Mouse (Mus musculus) bone marrow macrophage, adult 2 months (primary cell): ENCODE measurements around the gene Hamp2. TPM values are rescaled to one million over a fixed set of nuclear protein-coding genes. Genes with fewer than 3 reads are reported as not detected.

Experiments
- H3K27ac ChIP-seq: 2 replicates; pipeline ENCODE4 v1.5.1; 2012; ENCODE audit warnings: low read depth, low read length; ENCODE audit not compliant: insufficient read depth
- H3K4me1 ChIP-seq: 2 replicates; pipeline ENCODE4 v1.6.1; 2012; ENCODE audit warnings: low read length; ENCODE audit not compliant: control insufficient read depth, insufficient read depth
- H3K4me3 ChIP-seq: 2 replicates; pipeline ENCODE4 v1.5.1; 2012; ENCODE audit warnings: mild to moderate bottlenecking, low read length, moderate library complexity; ENCODE audit not compliant: insufficient read depth
- CTCF ChIP-seq: IDR thresholded peaks from 2 replicates; pipeline ENCODE4 v1.5.1; 2012; ENCODE audit warnings: low read depth, mild to moderate bottlenecking, low read length, moderate library complexity
- POLR2A ChIP-seq: IDR thresholded peaks from 2 replicates; pipeline ENCODE4 v1.6.1; 2012; ENCODE audit warnings: mild to moderate bottlenecking, low read depth, low read length, borderline replicate concordance
- polyA plus RNA-seq: library from polyadenylated mRNA; stranded (reverse); fragments of >200 nt; gene quantifications from 2 replicates; pipeline ENCODE4 v1.2.4, GENCODE M21; 2012; ENCODE audit not compliant: missing spikeins, insufficient read depth, insufficient read length

Hamp2 gene
- polyA plus RNA-seq, 1 experiment, result not detected

GRCm38 (mm10) chr7:30873083-30873482 is 51.4 kb downstream of the Hamp2 start:
- Histone ChIP-seq H3K27ac (no peak overlapping the region), H3K4me3 (no peak overlapping the region), H3K4me1 (peaks cover 12% of the 10 kb centered on the region)
- TF ChIP-seq POLR2A (no peak), CTCF (peak; percentile 94)

Other genes starting within 250 kb of the Hamp2 start
- gene 2200002J24Rik, start 225.8 kb downstream of the Hamp2 start, polyA plus RNA-seq, result not detected in 2 replicates
- gene Atp4a, start 212.5 kb downstream of the Hamp2 start, polyA plus RNA-seq, result not detected in 2 replicates
- 74.6 and 80.3 TPM in 2 replicates for gene Tmem147, start 195.1 kb downstream of the Hamp2 start, polyA plus RNA-seq
- gene Gapdhs, start 181.0 kb downstream of the Hamp2 start, polyA plus RNA-seq, result not detected in 2 replicates
- 6.9 and 8.3 TPM in 2 replicates for gene Sbsn, start 173.2 kb downstream of the Hamp2 start, polyA plus RNA-seq
- 1.7 and 3.6 TPM in 2 replicates for gene Dmkn, start 160.9 kb downstream of the Hamp2 start, polyA plus RNA-seq
- not detected in 2 replicates for gene Krtdap, start 136.8 kb downstream of the Hamp2 start, polyA plus RNA-seq
- not detected in 2 replicates for gene Ffar2, start 100.9 kb downstream of the Hamp2 start, polyA plus RNA-seq
- gene Ffar3, start 68.5 kb downstream of the Hamp2 start, polyA plus RNA-seq, result not detected in 2 replicates
- not detected in 2 replicates for gene Ffar1, start 63.1 kb downstream of the Hamp2 start, polyA plus RNA-seq
- gene Cd22, start 44.3 kb downstream of the Hamp2 start, polyA plus RNA-seq, result 6.8 and 8.0 TPM in 2 replicates
- gene Mag, start 9.8 kb downstream of the Hamp2 start, polyA plus RNA-seq, result 2.5 and 3.7 TPM in 2 replicates
- not detected in 2 replicates for gene Hamp, start 19.4 kb upstream of the Hamp2 start, polyA plus RNA-seq
- 208 and 246 TPM in 2 replicates for gene Usf2, start 32.1 kb upstream of the Hamp2 start, polyA plus RNA-seq
- 29.2 and 32.1 TPM in 2 replicates for gene Lsr, start 48.8 kb upstream of the Hamp2 start, polyA plus RNA-seq
- gene Fam187b, start 49.1 kb upstream of the Hamp2 start, polyA plus RNA-seq, result 4.6 and 7.3 TPM in 2 replicates
- 1,886 and 2,039 TPM in 2 replicates for gene Fxyd5, start 117.8 kb upstream of the Hamp2 start, polyA plus RNA-seq
- not detected in 2 replicates for gene Fxyd7, start 126.8 kb upstream of the Hamp2 start, polyA plus RNA-seq
- not detected in 2 replicates for gene Fxyd1, start 132.5 kb upstream of the Hamp2 start, polyA plus RNA-seq
- 0.27 and 0.78 TPM in 2 replicates for gene Lgi4, start 134.7 kb upstream of the Hamp2 start, polyA plus RNA-seq
- 0.91 TPM in 1 of 2 replicates, not detected in the other for gene Fxyd3, start 152.0 kb upstream of the Hamp2 start, polyA plus RNA-seq
- gene Hpn, start 190.6 kb upstream of the Hamp2 start, polyA plus RNA-seq, result 30.9 and 39.0 TPM in 2 replicates
- gene Scn1b, start 202.3 kb upstream of the Hamp2 start, polyA plus RNA-seq, result 30.7 and 33.7 TPM in 2 replicates
- 63.6 and 99.3 TPM in 2 replicates for gene Gramd1a, start 231.2 kb upstream of the Hamp2 start, polyA plus RNA-seq